Mouse (Mus musculus) lung, embryonic 15.5 days (tissue): ENCODE measurements around the gene Mapre3. TPM values are rescaled to one million over a fixed set of nuclear protein-coding genes. Genes with fewer than 3 reads are reported as not detected.
"Not testable (repeated sequence)": the region's sequence is repeated elsewhere in the genome, so short reads cannot be mapped to it uniquely, and the experiment has no call there.

Experiments used
- ATAC-seq: fragments of 200-750 bp; cut with Nextera tagmentation; 2 replicates; pipeline ENCODE4 v1.8.0; 2017; ENCODE audit warnings: moderate number of reproducible peaks, borderline replicate concordance; ENCODE audit not compliant: low FRiP score, low TSS enrichment; ENCODE audit errors: extremely low read depth
- H3K27ac ChIP-seq: fragments of 300-500 bp; sonication (generic); 2 replicates; pipeline ENCODE4 v1.5.1; 2015; ENCODE audit warnings: moderate library complexity, mild to moderate bottlenecking, inconsistent platforms
- H3K27me3 ChIP-seq: fragments of 300-500 bp; sonication (generic); 2 replicates; pipeline ENCODE4 v1.6.1; 2015; ENCODE audit warnings: inconsistent platforms
- H3K36me3 ChIP-seq: fragments of 300-500 bp; sonication (generic); 2 replicates; pipeline ENCODE4 v1.6.1; 2015; ENCODE audit warnings: inconsistent platforms
- H3K4me1 ChIP-seq: fragments of 300-500 bp; sonication (generic); 2 replicates; pipeline ENCODE4 v1.6.1; 2015; ENCODE audit warnings: inconsistent platforms
- H3K4me2 ChIP-seq: fragments of 300-500 bp; sonication (generic); 2 replicates; pipeline ENCODE4 v1.6.1; 2015; ENCODE audit warnings: inconsistent platforms, mild to moderate bottlenecking, moderate library complexity
- H3K4me3 ChIP-seq: fragments of 300-500 bp; sonication (generic); 2 replicates; pipeline ENCODE4 v1.5.1; 2015; ENCODE audit warnings: mild to moderate bottlenecking, inconsistent platforms
- H3K9ac ChIP-seq: fragments of 300-500 bp; sonication (generic); 2 replicates; pipeline ENCODE4 v1.6.1; 2015; ENCODE audit warnings: inconsistent platforms
- H3K9me3 ChIP-seq: fragments of 300-500 bp; sonication (generic); 2 replicates; pipeline ENCODE4 v1.6.1; 2016; ENCODE audit warnings: inconsistent platforms
- WGBS: fragments of 180-500 bp; shearing (Covaris S2); methylation state at CpG from one replicate; pipeline ENCODE4 v1.1.7; 2015; 5-methylcytosine and 5-hydroxymethylcytosine counted together
- polyA plus RNA-seq: library from polyadenylated mRNA; unstranded; fragments of >200 nt; fragmentation: Nextera tagmentation; extraction: Ambion mirVana; gene quantifications from 2 replicates; pipeline ENCODE4 v1.2.1, GENCODE M21; 2015

The Mapre3 gene
- polyA plus RNA-seq, 1 experiment from 2014 or later, result 21.7 TPM

DNA sequence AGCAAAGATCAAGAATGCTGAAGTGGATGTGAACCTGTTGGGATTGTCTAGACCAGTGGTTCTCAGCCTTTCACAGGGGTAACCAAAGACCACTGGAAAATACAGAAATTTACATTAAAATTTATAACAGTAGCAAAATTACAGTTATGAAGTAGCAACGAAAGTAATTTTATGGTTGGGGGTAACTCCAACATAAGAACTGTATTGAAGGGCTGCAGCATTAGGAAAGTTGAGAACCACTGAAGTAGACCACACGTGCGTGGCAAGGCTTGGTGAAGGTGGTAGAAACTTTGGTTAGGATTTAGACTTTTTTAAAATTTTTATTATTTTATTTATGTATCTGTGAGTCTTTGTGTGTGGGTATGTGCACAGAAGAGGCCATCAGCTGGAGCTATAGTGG, 53.3 kb downstream of the Mapre3 start, which contains the start of gene Tmem214:
Gene Tmem214 (plus strand): TSS at position 301 of the 400 bp plus-strand sequence.
- 0 out of 2 replicates have a peak within 1 kb of the TSS, but pooled peaks have one; percentile 83 for H3K4me3 ChIP-seq
- H3K9ac ChIP-seq, result no peak within 1 kb of the TSS
- H3K4me2 ChIP-seq, result peak within 1 kb of the TSS; percentile 66
- no peaks in the 10 kb centered on the region for H3K9me3 ChIP-seq
- 92% methylated on average over 3 of the region's 3 CpGs for WGBS
- H3K27ac ChIP-seq, result no peak within 1 kb of the TSS
- peaks cover 16% of the 10 kb centered on the region for H3K4me1 ChIP-seq
- ATAC-seq, result no peak
- no peaks in the 10 kb centered on the region for H3K27me3 ChIP-seq
- peaks cover 17% of the 10 kb centered on the region for H3K36me3 ChIP-seq

DNA sequence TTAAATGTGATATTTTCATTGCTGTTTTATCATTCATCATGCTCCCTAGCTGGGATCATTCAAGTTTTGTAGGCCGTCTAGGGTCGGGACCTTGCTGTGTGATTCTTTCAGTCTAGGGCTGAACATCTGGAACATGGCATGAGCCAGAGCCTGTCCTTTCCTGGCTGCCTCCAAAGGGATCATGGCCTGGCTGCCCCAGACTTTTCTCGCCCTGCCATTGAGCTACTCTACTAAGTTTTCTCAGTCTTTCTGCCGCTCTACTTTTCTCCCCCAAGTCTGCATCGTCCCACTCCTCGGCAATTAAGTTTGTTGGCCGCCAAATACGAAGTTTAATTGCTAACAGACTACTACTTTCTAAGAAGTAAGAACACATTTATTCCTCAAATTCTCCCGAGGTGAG, 54.5 kb downstream of the Mapre3 start:
- H3K27me3 ChIP-seq, result no peaks in the 10 kb centered on the region
- H3K4me1 ChIP-seq, result peaks cover 16% of the 10 kb centered on the region
- H3K4me2 ChIP-seq, result peak overlapping the region; percentile 66
- ATAC-seq, result peak; percentile 35; the same call in 1 of the 2 replicates
- no peaks in the 10 kb centered on the region for H3K9me3 ChIP-seq
- H3K4me3 ChIP-seq, result peak overlapping the region; percentile 83
- H3K36me3 ChIP-seq, result peaks cover 30% of the 10 kb centered on the region
- no peak overlapping the region for H3K27ac ChIP-seq
- peak overlapping the region; percentile 93; the same call in 1 of the 2 replicates for H3K9ac ChIP-seq
- WGBS, result 17% methylated on average over 9 of the region's 9 CpGs

GRCm38 (mm10) chr5:30869405-30870130, 55.1 kb downstream of the Mapre3 start:
- WGBS, result 2% methylated on average over 62 of the region's 63 CpGs
- Histone ChIP-seq H3K27ac (no peak overlapping the region; the same call in 1 of the 2 replicates), H3K9ac (peak overlapping the region; percentile 93), H3K36me3 (peaks cover 36% of the 10 kb centered on the region), H3K27me3 (no peaks in the 10 kb centered on the region), H3K4me1 (peaks cover 16% of the 10 kb centered on the region), H3K4me2 (peak overlapping the region; percentile 66), H3K9me3 (no peaks in the 10 kb centered on the region), H3K4me3 (peak overlapping the region; percentile 83)
- peak; percentile 93 for ATAC-seq

- Histone ChIP-seq H3K4me2 (peak overlapping the region; percentile 66), H3K27ac (no peak overlapping the region), H3K9me3 (no peaks in the 10 kb centered on the region), H3K27me3 (no peaks in the 10 kb centered on the region), H3K36me3 (peaks cover 41% of the 10 kb centered on the region), H3K4me1 (peaks cover 16% of the 10 kb centered on the region), H3K9ac (peak overlapping the region; percentile 93), H3K4me3 (peak overlapping the region; percentile 83)
- WGBS, result 16% methylated on average over 2 of the region's 2 CpGs
- ATAC-seq, result 0 out of 2 replicates have a peak, but pooled peaks have one; percentile 1
Measured at GRCm38 (mm10) chr5:30870131-30870406, 55.6 kb downstream of the Mapre3 start.

DNA sequence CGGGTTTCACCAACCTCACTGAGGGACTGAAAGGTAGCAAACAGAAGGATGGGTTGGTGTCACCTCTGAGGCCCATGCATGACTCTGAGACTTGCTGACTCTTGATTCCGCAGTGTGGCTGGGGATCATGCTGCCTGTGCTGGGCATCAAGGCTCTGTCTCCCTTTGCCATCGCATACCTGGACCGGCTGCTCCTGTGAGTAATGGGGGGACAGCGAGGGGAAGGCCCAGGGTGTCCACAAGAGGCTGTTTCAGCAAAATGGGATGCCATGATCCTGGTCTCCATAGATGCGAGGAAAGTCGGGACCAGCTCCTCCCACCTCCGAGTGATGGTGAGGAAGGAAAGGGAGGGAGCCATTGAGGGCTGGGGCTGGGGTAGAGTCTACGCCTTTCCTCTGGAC, 58.1 kb downstream of the Mapre3 start:
- H3K9me3 ChIP-seq, result no peaks in the 10 kb centered on the region
- WGBS, result 91% methylated on average over 9 of the region's 9 CpGs
- no peak overlapping the region for H3K4me3 ChIP-seq
- peaks cover 16% of the 10 kb centered on the region for H3K4me1 ChIP-seq
- ATAC-seq, result no peak
- H3K4me2 ChIP-seq, result no peak overlapping the region
- peaks cover 66% of the 10 kb centered on the region for H3K36me3 ChIP-seq
- H3K27ac ChIP-seq, result no peak overlapping the region
- H3K27me3 ChIP-seq, result no peaks in the 10 kb centered on the region
- no peak overlapping the region for H3K9ac ChIP-seq

DNA sequence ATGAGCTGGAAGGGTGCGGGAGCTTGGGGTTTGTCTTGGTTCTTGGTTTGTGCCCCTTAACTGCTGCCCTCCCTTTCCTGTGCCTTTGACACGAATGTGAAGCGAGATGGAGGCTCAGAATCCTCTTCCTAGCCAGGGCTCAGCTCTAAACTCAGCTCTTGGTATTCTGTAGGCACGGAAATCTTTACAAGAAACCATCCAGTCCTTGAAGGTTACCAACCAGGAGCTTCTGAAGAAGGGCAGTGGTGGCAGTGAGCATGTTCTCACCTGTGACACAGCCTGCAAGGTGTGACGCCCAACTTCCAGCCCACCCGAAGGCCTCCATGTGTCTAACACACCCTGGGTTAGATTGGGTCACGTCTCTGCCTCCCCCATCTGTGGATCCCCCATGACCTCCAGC, 59.9 kb downstream of the Mapre3 start:
- H3K4me2 ChIP-seq, result no peak overlapping the region
- H3K4me3 ChIP-seq, result no peak overlapping the region
- H3K4me1 ChIP-seq, result peaks cover 10% of the 10 kb centered on the region
- no peaks in the 10 kb centered on the region for H3K9me3 ChIP-seq
- no peaks in the 10 kb centered on the region for H3K27me3 ChIP-seq
- peaks cover 72% of the 10 kb centered on the region for H3K36me3 ChIP-seq
- ATAC-seq, result no peak
- no peak overlapping the region for H3K9ac ChIP-seq
- 77% methylated on average over 7 of the region's 7 CpGs for WGBS
- no peak overlapping the region for H3K27ac ChIP-seq

DNA sequence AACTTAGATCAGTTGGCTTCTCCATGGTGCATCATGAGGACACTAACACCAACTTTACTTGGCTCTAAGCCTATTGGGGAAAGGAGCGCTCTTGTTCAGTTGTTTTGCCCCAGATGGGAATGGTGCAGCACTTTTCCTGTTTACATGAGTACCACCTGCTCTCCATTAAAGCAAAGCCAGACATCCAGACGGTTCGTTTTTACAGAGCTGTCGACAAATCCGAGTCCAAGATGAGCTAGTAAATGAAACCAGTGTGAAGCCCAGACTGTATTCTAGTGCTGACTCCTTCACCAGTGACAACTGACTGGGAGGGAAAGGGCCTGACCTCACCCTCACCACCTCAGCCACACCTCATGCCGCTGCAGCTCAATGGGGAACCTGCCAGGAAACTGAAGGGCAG, 64.2 kb downstream of the Mapre3 start:
- no peak overlapping the region for H3K9ac ChIP-seq
- no peaks in the 10 kb centered on the region for H3K27me3 ChIP-seq
- no peak overlapping the region for H3K27ac ChIP-seq
- H3K4me1 ChIP-seq, result no peaks in the 10 kb centered on the region
- no peak for ATAC-seq
- no peak overlapping the region for H3K4me2 ChIP-seq
- H3K36me3 ChIP-seq, result peaks cover 46% of the 10 kb centered on the region
- H3K4me3 ChIP-seq, result no peak overlapping the region
- no peaks in the 10 kb centered on the region for H3K9me3 ChIP-seq
- WGBS, result 37% methylated on average over 6 of the region's 6 CpGs

- Histone ChIP-seq H3K4me3 (no peak overlapping the region), H3K27ac (no peak overlapping the region), H3K9me3 (no peaks in the 10 kb centered on the region), H3K27me3 (no peaks in the 10 kb centered on the region), H3K36me3 (peaks cover 38% of the 10 kb centered on the region), H3K4me1 (no peaks in the 10 kb centered on the region), H3K9ac (no peak overlapping the region), H3K4me2 (no peak overlapping the region)
- 59% methylated on average over 5 of the region's 5 CpGs for WGBS
- ATAC-seq, result no peak
Measured at GRCm38 (mm10) chr5:30879347-30879943, 65.0 kb downstream of the Mapre3 start.

- not testable (repeated sequence) for ATAC-seq, H3K4me2 ChIP-seq, H3K4me3 ChIP-seq, H3K27ac ChIP-seq, H3K9me3 ChIP-seq, H3K4me1 ChIP-seq, H3K27me3 ChIP-seq, H3K9ac ChIP-seq
- H3K36me3 ChIP-seq, result peaks cover 14% of the 10 kb centered on the region
- WGBS, result 80% methylated on average over 4 of the region's 4 CpGs
Measured at GRCm38 (mm10) chr5:30881839-30882238, 67.4 kb downstream of the Mapre3 start.

DNA sequence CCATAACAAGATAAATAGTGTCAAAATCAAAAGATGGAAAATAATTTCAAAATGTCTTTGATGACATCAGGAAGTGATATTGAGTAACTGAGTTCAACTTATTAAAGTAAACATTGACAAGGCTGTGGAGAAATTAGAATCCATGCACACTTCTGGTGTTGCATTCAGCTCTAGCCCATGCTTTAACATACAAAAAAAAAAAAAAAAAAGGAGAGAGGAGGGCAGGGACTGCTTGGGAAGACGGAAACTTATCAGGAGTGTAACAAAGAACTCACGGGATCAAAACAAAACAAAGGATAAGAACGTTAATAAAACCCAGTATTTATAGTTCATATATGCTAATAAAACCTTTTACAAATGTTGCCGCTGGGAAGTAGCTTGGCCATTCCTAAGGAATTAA, 71.8 kb downstream of the Mapre3 start:
- H3K27me3 ChIP-seq, result no peaks in the 10 kb centered on the region
- peak overlapping the region; percentile 87 for H3K4me2 ChIP-seq
- no peak for ATAC-seq
- H3K36me3 ChIP-seq, result peaks cover under 1% of the 10 kb centered on the region; the same call in 1 of the 2 replicates
- no peaks in the 10 kb centered on the region for H3K9me3 ChIP-seq
- WGBS, result 37% methylated on average over 4 of the region's 4 CpGs
- H3K4me3 ChIP-seq, result peak overlapping the region; percentile 91
- peaks cover 22% of the 10 kb centered on the region for H3K4me1 ChIP-seq
- no peak overlapping the region; the same call in 1 of the 2 replicates for H3K9ac ChIP-seq
- H3K27ac ChIP-seq, result no peak overlapping the region

GRCm38 (mm10) chr5:30886731-30887130, 72.3 kb downstream of the Mapre3 start:
- peaks cover 5% of the 10 kb centered on the region for H3K36me3 ChIP-seq
- H3K27ac ChIP-seq, result peak overlapping the region; percentile 98
- peak overlapping the region; percentile 70 for H3K9ac ChIP-seq
- H3K4me3 ChIP-seq, result peak overlapping the region; percentile 91
- peaks cover 22% of the 10 kb centered on the region for H3K4me1 ChIP-seq
- H3K4me2 ChIP-seq, result peak overlapping the region; percentile 87
- H3K27me3 ChIP-seq, result no peaks in the 10 kb centered on the region
- ATAC-seq, result no peak
- 25% methylated on average over 5 of the region's 5 CpGs for WGBS
- no peaks in the 10 kb centered on the region for H3K9me3 ChIP-seq

DNA sequence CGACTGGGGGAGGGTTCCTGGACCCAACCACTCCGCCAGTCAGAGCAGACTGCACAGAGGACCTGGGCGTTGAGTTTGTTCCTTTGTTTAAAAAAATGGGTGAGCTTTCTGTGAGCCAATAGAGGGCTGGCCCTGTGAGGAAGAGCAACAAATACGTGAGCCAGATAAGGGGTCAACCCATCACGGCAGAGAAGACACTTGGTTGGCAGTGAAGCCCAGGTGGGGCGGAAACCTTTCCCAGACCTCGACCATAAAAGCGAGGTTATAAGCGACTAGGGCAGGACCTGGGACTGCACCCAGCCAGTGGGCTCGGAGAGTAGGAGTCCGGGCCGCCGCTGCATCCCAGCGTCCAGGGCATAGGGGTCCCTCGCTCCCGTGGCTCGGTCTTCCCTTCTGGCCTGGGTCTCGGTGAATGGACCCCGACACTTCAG, 72.9 kb downstream of the Mapre3 start:
- H3K9me3 ChIP-seq, result no peaks in the 10 kb centered on the region
- H3K4me2 ChIP-seq, result peak overlapping the region; percentile 87
- under 1% methylated on average over 19 of the region's 19 CpGs for WGBS
- peaks cover 12% of the 10 kb centered on the region for H3K36me3 ChIP-seq
- peak overlapping the region; percentile 70 for H3K9ac ChIP-seq
- peak overlapping the region; percentile 98 for H3K27ac ChIP-seq
- no peaks in the 10 kb centered on the region for H3K27me3 ChIP-seq
- ATAC-seq, result peak; percentile 37
- H3K4me1 ChIP-seq, result peaks cover 22% of the 10 kb centered on the region
- H3K4me3 ChIP-seq, result peak overlapping the region; percentile 91
